Mouse (Mus musculus) layer of hippocampus, adult 8-10 months (tissue): ENCODE measurements around the gene Kif21b. TPM values are rescaled to one million over a fixed set of nuclear protein-coding genes. Genes with fewer than 3 reads are reported as not detected.
A peak's percentile ranks its signal among the peaks of the same experiment; 100 is the strongest.

ENCODE experiments used
- DNase-seq, 2 experiments: peaks; one replicate each; pipeline ENCODE4 v3.0.0; 2022; ENCODE audit warnings: low spot score in 2 of 2
- total RNA-seq, 4 experiments: library from RNA; stranded (reverse); gene quantifications; 2 replicates each; pipeline ENCODE4 v1.2.4; 2022

Kif21b gene
- total RNA-seq, 4 experiments from 2014 or later, result 42.0 to 44.3 (median 42.9) TPM

DNA sequence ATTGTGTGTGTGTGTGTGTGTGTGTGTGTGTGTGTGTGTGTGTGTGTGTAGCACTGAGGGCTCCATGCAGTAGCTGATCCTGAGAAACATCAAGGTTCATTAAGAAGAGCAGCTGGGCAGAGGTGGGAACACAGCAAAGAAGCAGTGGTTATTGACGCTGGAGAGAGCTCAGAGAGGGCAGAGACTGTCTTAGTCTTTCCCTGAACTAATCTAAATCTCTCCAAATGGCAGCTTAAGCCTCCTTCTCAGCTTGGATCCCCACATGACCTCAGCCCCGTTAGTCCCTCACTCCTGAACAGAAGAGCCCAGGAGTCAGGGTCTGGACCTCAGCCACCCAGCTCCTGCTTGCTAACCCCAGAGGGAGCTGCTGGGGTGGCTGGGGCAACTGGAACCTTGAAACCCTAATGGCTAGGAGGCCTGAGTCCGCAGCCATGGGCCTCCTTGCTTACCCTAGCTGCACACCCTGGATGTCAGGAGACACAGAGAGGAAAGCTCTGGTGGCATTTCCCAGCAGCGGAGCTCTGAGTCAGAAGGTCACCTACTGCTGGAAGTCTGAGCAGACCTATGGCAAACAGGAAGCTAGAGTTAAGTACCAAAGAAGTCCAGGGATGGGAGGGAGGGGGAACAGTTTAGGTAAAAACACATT, 2.1 kb upstream of the Kif21b start:
- no peak for DNase-seq

DNA sequence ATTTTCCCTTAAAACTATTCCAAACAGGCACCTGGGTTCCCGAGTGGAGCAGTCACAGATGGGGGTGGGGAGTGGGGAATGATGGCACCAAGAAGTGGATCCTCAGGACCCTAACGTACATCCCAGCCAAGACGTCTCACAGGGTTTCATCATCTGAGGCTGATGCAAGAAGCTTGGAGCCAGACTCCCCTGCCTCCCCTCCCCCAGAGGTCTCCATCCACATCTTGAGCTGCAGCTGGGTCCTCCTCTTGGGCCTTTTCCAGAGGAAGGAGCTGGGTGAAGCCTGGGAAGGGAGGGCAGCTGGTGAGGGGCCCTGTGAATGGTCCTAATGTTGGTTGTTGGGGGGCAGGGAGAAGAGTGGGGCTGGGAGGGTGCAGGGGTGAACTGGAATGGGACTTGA, 1.1 kb upstream of the Kif21b start:
- DNase-seq, result no peak

DNA sequence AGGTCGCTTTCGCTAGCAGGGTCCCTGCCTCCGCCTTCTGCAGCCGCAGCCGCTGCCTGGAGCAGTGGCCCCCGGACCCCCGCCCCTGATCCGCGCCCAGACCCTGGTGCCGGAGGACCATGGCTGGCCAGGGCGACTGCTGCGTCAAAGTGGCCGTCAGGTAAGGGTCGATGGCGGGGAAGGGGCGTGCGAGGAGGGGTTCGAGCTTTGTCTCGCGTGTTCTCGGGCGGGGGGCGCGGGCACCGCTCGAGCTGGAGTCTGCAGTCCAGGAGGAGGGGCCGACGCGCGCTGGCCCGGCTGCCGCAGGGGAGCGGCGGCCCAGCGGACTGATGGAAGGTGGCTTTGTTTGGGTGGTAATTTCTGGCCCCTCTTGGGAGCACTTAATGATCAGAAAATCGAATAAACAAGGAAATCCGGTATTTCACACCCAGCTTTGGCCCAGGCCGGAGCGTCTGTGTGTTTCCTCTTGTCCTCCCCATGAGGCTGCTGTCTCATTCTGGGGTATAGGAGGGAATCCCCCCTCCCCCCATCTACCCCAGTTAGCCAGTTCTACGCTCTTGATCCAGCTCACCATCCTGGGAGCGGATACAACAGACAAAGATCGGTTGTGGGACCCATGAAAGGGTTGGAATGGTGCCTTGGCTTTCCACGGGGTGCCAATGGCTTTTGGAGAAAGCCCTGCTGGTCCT, 558 bp downstream of the Kif21b start:
- no peak for DNase-seq

DNA sequence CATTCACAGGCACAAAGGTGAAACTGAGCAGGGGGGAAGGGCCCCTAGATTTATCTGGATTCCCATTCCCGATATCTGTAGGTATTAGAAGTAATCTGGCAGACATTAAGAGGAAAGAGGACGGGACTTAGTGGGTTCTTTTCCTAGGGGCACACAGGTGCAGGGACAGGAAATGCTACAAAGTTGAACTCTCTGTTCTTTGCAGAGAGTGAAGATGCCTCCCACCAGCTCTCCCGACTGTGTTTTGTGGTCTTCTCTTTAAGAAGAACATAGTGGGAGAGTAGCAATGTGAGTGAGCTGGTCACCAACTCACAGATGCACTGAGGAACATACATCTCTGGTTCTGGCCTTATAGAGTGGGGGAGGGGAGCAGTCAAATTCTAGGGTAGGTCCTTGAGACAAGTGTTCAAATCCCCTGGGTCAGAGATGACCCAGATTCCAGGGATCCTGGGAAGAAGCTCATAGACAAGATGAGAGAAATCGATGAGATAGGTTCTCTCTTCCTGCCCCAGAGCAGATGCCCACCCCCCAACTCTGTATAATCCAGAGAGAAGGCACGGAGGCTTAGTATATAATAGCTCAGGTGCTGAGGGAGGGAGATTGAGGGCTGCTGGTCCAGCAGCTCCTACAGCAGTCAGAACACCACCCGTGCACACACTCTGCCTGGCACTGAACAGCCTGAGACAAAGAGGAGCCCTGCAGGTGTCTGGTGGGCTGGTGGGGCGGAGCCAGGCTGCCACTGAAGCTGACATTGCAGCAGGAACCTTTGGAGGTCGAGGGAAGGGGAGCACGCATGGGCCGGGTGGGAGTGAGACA, 1.4 kb downstream of the Kif21b start:
- DNase-seq, result no peak

DNA sequence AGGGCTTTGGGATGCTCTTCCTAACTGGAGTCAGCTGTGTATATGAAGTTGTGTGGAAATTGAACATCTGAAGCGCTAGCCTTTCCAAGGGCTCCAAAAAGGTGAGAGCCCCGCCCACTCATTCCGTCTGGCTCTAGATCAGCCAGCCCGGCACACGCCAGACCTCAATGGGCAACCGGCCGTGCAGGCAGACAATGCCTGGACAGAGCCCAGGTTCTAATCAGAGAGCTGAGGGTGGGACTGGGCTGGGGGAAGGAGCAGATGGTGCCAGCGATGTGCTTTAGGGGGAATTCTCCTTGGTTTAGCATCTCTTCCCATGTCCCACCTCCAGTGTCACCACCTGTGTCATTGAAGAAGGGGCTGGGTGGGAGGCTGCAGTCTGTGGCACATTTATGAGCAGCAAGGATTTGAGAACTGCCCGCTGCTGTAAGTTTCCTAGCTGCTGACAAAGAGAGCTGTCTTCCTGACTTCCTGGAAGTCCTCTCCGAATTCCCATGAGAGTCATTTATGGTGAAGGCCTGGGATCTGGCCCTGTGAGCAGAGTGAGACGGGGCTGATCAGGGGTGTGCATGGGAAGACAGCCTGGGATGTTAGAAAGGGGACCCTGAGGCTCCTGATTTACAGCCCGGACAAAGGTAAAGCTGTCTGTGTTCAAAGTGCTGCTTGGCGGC, 2.5 kb downstream of the Kif21b start:
- no peak for DNase-seq

DNA sequence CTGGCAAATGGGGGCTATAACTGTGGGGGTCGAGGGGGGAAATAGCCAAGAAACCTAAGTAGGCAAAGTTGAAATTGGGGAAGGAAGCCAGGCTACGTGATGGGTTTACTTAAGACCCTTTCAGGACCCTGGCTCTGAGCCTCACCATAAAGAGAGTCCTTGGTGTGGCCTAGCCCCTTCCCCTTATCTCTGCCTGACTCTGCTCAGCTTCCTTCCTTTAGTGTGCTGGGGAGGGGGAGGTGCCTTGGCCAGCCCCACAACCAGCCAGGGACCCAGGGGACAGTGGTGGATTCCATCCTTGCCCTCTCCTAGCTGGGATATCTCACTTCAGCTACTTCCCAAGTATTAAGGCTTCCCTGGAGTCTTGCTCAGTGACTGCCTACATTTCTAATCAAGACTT, 3.4 kb downstream of the Kif21b start:
- no peak for DNase-seq

DNA sequence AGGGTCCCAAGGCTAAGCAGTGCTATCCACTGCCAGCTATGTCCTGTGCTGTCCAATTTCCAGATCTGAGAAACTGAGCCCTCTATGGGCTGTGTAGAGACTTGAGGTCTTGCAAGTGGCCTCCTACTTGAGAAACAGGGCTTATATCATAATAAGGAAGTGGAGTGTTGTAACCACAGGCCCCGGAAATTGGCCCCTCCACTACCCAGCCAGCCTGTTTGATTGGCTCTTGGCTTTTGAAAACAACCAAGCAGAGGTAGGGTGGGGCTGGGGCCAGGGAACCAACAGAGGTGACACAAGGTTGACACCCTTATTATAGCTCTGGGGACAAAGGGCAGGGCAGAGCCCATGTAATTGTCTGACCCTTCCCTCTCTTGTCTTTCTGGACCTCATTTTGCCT, 3.9 kb downstream of the Kif21b start:
- no peak for DNase-seq

DNA sequence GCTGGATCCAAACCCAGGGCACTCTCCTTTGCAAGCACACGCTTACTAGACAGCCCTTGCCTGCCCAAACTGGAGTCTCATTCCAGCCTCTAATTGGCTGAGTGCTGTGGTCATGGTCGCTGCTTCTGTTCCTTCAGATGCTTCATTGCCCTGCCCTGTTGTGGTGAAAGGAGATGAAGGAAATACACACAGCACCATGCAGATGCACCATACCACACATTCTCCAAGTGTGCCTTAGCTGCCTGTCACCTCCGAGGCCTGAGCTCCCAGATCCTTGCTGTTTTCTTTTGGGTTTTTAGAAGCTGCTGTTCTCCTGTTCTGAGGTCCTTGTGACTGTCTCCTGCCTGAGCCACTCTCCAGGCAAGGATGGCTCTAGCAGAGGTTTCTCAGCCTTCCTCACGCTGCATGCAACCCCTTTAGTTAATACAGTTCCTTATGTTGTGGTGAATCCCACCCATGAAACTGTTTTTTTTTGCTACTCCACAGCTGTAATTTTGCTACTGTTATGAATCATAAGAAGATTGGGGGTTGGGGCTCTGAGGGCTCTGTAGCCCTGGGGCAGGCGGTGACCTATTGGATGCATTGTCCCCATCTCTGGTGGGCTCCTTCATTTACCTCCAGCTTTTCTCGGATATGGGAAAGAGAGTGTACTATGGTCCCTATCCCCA, 4.7 kb downstream of the Kif21b start:
- no peak for DNase-seq

DNA sequence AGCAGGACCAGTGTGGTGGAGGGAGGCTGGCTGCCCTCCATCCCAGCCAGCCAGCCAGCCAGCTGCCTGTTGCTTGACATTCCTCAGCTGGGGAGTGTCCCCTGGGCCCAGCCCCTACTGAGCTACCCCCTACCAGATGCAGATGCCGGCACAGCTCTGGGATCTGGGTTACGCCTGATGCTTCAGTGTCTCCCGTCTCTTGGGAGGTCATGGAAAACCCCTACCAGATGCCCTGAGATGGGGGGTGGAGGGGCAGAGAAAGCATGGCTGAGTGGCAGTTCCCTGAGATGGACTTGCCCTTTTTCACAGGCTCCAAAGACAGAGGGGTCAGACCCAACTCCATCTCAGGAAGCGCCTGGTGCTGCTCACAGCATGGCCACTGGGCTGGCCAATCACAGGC, 5.4 kb downstream of the Kif21b start:
- no peak for DNase-seq

DNA sequence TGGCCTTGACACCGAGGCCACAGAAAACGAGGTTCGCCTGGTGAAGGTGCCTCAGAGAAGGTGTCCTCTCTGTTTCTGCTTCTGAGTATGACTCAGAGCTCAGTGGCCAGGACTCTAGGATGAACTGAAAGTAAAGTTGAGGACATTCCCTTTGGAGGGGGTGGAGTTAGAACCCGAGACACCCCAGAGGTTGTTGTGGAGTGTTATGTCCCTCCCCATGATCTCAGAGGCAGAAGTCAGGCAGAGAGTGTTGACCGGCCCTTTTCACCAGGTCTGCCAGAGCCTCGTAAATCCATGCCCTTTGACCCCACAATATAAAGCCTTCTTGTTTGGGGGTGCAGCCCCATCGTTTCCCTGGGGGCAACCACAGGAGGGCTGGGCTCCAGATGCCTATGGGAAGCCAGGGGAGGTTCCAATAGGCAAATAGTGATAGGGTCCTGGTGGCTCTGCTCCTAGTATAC, 5.9 kb downstream of the Kif21b start:
- DNase-seq, result no peak

DNA sequence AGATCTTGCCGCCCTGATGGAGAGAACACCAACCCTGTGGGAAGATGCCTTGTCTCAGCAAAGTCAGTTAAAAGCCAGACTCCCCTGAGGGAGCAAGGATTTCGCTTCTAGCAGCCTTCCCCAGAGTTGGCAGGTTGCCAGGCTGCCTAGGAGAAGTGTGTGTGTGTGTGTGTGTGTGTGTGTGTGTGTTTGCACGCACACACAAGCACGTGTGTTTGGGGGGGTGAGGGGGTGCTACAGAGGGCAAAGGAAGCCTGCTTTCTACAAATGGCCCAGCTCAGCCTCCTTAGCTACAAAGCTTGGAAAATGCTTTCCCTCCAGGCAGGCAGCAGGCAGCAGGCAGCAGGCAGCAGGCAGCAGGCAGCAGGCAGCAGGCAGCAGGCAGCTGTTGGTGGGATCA, 6.4 kb downstream of the Kif21b start:
- DNase-seq, result no peak

DNA sequence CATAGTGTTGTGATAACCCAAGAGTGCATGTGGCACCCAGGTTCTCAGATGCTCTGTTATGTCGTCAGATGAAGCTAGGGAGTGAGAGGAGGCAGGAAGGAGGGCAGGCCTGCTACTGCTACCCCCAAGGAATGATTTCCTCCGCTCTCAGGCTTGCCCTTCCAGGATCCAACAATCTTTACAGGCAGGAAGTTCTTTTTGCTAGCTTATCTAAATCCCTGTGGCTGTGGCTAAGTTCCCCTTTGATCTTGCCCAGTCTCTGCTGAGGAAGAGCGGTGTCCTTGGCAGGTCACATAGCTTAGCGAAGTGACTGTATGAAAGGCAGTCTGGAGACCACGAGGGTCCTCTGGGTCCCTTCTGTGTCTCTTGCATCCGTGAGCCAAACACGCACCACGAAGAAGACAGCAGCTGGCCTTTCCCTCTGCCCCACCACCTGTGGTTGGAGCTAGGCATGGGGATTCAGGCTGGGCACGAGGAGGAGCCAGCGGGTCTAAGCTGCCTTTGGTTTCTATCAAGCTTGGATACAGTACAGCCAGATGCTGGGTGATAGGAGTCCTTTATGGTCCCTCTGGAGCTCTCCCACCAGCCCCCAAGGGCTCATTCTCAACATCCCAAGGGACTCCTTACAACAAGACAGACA, 7.1 kb downstream of the Kif21b start:
- no peak for DNase-seq

DNA sequence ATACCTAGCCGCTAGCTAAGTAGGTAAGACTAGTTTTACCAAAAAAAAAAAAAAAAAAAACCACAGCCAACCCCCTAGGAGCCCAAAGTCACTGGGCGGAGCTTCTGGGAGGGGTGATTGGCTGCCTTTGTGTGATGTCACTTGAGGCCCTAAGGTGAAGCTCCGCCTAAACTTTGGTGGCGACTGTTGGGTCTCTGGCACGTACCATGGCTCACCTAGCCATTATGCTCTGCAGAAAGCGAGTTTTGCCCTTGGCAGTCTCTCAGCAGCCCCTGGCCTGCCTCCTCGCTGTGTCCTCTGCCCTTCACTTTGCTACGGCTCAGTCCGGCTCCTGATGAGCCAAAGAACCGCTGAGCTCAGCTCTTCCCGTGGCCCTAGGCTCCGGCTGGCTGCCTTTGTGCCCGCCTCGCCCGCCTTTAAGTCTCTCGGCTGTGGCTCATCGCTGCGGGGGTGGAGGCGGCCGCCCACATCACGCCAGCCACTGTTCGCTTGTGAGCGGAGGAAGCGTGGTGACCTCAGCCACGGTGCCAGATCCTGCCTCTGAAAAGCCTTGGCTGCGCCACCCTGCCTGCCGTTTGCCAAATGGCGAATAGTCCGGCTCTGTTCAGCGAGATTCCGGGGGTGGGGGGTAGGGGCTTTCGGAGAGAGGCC, 8.9 kb downstream of the Kif21b start:
- DNase-seq, result peak; percentile 88 to 91

DNA sequence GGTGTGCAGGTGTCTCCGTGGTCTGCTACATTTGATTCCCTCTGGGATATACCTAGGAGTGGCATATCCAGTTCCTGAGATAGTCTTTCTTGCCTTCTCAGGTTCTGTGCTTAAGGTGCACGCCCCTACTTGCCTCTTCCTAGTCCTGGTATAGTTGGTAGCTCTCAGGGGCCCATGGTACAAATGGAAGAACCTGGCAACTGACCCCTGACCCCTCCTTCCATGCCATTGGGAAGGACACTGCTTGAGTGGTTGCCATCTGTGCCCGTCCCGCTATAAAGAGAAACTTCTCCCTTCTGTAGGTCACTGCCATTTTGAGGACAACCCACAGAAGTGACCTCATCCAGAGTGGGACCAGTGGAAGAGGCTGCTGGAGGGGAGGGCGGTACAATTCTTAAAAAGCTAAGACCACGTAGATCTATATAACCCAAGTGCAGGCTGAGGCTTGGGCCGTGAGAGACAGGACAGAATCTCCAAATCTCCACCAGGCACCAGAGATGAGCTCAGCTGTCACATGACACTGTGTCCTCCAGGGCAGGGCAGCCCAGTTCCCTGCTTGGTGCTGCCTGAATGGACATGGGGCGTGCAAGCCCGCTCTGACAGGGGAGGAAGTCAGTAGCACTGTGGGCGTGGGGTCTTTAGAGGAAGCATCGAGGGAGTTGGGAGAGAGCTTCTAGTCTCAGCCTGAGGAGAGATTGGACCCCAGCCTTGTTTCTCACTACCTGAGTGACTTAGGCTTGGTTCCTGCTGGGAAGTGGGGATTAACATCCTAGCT, 10.2 kb downstream of the Kif21b start:
- DNase-seq, result peak in 1 of 2 experiments; percentile 71

DNA sequence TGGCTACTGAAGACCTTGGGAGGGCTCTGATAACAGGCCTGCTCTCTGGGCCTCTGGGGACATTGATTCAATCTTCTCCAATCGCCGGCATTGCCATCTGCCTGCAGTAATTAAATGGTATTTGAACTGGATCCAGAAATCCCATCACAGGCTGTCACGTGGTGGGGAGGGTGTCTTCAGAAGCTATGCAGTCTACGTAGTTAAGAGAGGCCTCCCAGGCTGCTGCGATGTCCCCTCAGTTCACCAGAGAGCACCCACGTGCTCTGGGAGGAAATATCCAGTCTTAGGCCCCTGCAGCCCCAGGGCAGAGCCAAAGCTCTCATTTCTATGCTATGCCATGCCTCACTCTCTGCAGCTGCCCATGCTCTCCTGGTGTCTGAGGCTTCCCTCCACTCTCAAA, 11.1 kb downstream of the Kif21b start:
- peak; percentile 79 to 84 for DNase-seq

DNA sequence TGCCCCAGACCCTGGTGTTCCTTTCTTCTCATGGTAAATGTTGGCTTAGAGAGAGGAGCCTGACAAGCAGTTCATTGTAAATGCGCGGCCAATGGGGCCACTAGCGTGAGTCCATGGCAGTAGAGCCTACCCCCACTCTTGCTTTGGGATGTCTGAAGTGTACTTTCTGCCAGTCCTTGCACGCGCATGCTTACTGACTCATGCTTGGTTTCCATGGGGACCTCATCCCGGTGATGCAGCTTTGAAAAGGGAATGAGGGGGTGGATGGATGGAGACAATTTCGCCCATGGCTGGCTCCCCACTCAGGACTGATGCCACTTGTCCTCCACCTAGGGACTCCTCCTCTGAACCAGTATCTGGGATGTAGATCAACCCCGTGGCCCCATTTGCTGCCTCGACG, 12.3 kb downstream of the Kif21b start:
- DNase-seq, result peak; percentile 76 to 77

DNA sequence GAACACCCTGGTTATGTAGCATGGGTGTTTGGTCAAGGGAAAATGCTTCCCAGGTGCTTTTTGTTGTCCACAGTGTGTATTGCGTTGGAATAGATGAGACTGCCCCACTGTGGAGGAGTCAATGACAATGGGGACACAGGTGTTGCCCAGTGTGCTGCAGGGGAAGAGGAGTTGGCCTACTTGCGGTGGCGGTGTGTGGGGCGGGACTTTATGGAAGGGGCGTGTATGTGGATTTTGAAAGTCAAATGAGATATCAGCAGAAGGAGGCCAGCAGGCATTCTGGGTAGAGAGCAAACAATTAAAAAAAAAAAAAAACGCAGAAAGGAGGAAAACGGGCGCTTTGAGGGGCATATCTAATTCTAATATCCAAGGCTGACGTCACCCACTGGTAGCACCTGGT, 18.5 kb downstream of the Kif21b start:
- DNase-seq, result no peak

DNA sequence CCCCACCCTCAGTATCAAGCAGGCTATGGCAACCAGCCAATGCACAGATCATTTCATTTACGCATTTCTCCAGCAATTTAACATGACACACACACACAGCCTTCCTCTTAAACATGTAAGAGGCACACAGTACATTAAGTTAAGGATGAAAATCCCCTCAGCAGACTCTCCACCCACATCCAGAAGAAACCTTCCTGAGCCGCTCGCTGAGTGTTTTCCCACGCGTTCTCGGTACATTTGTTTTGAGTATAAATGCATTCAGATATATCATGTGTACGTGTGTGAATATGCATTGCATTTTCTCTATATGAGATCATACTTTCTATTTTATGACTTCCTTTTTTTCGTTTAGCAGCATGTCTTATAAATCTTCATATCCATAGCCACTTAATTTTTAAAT, 20.2 kb downstream of the Kif21b start:
- no peak for DNase-seq

DNA sequence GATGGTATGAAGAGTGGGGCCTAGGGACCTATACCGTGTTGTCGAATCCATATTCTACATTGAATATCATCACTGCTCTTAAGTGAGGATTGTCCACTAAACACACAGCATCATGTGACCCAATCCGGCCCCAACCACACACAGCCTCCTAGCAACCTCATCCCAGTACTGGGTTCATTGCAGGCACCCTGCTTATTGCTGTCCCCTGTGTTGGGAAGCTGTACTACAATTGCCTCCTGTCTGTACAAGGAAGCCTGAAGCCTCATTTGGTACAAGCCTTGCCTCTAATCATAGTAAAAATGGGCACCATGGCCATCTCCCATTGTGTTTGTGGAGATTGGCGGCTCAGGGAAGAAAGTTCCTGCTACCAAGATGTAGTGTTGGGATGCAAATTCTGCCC, 25.1 kb downstream of the Kif21b start:
- no peak for DNase-seq

DNA sequence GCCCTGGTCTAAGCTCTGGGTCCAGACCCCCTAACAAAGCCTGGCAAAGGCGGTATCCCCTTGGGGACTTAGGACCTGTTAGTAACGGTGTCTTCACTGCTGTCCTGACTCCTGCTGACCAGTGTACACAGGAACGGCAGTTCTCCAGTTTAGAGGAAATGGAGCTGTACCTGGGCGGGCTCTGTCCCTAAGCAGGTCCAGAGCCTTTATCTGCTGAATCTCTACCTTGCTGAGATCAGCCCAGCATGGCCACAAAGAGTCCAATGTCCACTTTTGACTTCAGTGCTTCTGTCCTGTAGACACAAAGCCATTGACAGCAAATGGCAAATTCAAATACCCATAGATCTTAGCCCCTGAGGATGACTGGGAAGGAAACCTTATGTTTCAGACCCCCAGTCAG, 25.8 kb downstream of the Kif21b start:
- no peak for DNase-seq
